Mouse (Mus musculus) liver, adult 2 months (tissue): Measurements from ENCODE around the gene Tmc2. TPM values are rescaled to one million over a fixed set of nuclear protein-coding genes. Genes with fewer than 3 reads are reported as not detected.

ENCODE experiments used
- DNase-seq: peaks from one replicate; pipeline ENCODE4 v3.0.0-alpha.2; 2011; ENCODE audit warnings: low read depth, low spot score; ENCODE audit errors: extremely low read depth
- H3K27ac ChIP-seq: fragments of 200-500 bp; replicated peaks from 2 replicates; pipeline ENCODE4 v1.5.1; 2012; ENCODE audit warnings: low read depth, mild to moderate bottlenecking, control low read depth, inconsistent platforms, low read length; ENCODE audit not compliant: insufficient read depth
- H3K27me3 ChIP-seq: fragments of 200-500 bp; 2 replicates; pipeline ENCODE4 v1.6.1; 2012; ENCODE audit warnings: mild to moderate bottlenecking, moderate library complexity, low read length, inconsistent platforms; ENCODE audit not compliant: control insufficient read depth, insufficient read depth
- H3K36me3 ChIP-seq: fragments of 200-500 bp; 2 replicates; pipeline ENCODE4 v1.6.1; 2012; ENCODE audit warnings: low read length, inconsistent platforms; ENCODE audit not compliant: control insufficient read depth, insufficient read depth
- H3K4me1 ChIP-seq: fragments of 200-500 bp; 2 replicates; pipeline ENCODE4 v1.6.1; 2011; ENCODE audit warnings: low read length; ENCODE audit not compliant: control insufficient read depth, insufficient read depth
- H3K4me3 ChIP-seq: fragments of 200-500 bp; 2 replicates; pipeline ENCODE4 v1.5.1; 2011; ENCODE audit warnings: low read depth, mild to moderate bottlenecking, control low read depth, low read length, moderate library complexity; ENCODE audit not compliant: insufficient read depth
- H3K79me2 ChIP-seq: fragments of 200-500 bp; 2 replicates; pipeline ENCODE4 v1.6.1; 2012; ENCODE audit warnings: inconsistent platforms, mild to moderate bottlenecking, low read length, moderate library complexity; ENCODE audit not compliant: control insufficient read depth, insufficient read depth
- H3K9ac ChIP-seq: fragments of 200-500 bp; 2 replicates; pipeline ENCODE4 v1.6.1; 2012; ENCODE audit warnings: low read depth, mild to moderate bottlenecking, control low read depth, inconsistent platforms, low read length
- CTCF ChIP-seq: fragments of 200-500 bp; IDR thresholded peaks from 2 replicates; pipeline ENCODE4 v1.5.1; 2011; ENCODE audit warnings: low read depth, low read length, control low read depth
- POLR2A ChIP-seq: fragments of 200-500 bp; IDR thresholded peaks from 2 replicates; pipeline ENCODE4 v1.6.1; 2011; ENCODE audit warnings: low read length, control low read depth; ENCODE audit not compliant: insufficient read depth; ENCODE audit errors: extremely low read depth
- WGBS: fragments of 180-500 bp; shearing (Covaris S2); methylation state at CpG from one replicate; pipeline ENCODE4 v1.1.7; 2018; 5-methylcytosine and 5-hydroxymethylcytosine counted together
- polyA plus RNA-seq: library from polyadenylated mRNA; depleted of rRNA; stranded (reverse); fragments of >200 nt; gene quantifications from 2 replicates; pipeline ENCODE4 v1.2.3, GENCODE M21; 2012; rRNA removed
- total RNA-seq: library from RNA; depleted of rRNA; stranded (reverse); fragments of >200 nt; gene quantifications from 2 replicates; pipeline ENCODE4 v1.2.3, GENCODE M21; 2014; rRNA removed

Gene Tmc2
- total and polyA plus RNA-seq, 2 experiments, result not detected

DNA sequence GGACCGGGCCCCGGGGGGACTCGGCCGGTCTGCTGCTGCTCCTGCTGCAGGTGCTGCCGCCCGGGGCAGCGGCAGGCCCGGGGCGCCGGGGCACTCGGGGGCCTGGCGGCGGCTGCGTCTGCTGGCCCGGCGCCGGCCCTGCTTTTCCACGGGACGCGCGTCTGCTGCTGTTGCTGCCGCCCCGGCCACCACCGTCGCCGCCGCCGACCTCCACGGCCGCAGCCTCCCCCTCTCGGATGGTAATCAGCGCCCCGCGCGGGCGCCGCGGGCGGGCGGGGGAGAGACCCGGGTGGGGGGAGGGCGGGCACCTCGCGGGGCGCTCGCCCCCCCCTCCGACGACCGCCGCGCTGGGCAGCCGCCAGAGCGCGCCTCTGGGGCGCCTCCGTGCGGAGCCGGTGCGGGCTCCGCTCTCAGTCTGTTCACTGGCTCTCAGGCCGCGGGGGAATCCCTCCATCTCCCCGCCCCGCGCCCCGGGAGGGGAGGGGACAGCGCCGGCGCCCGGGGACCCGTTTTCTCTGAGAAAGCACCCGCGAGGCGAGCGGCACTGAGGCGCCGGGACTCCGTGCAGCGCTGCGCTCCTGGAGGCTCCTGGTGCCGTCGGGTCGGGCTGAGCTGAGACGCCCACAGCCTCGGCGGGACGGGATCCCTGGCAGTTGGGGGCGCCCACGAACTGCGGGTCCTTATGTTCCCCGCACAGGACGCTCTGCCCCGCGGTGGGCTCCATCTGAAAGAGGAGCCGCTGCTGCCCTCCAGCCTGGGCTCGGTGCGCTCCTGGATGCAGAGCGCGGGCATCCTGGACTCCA lies 100.5 kb downstream of the Tmc2 start:
- peak overlapping the region; percentile 47; the same call in 1 of the 2 replicates for H3K4me3 ChIP-seq
- TF ChIP-seq CTCF, result no peak
- TF ChIP-seq POLR2A, result no peak
- DNase-seq, result no peak
- peaks cover 10% of the 10 kb centered on the region for H3K27me3 ChIP-seq
- no peaks in the 10 kb centered on the region for H3K79me2 ChIP-seq
- no peak overlapping the region for H3K27ac ChIP-seq
- 2% methylated on average over 85 of the region's 99 CpGs for WGBS
- peak overlapping the region; percentile 55 for H3K9ac ChIP-seq
- H3K4me1 ChIP-seq, result no peaks in the 10 kb centered on the region; the same call in 1 of the 2 replicates
- no peaks in the 10 kb centered on the region for H3K36me3 ChIP-seq

DNA sequence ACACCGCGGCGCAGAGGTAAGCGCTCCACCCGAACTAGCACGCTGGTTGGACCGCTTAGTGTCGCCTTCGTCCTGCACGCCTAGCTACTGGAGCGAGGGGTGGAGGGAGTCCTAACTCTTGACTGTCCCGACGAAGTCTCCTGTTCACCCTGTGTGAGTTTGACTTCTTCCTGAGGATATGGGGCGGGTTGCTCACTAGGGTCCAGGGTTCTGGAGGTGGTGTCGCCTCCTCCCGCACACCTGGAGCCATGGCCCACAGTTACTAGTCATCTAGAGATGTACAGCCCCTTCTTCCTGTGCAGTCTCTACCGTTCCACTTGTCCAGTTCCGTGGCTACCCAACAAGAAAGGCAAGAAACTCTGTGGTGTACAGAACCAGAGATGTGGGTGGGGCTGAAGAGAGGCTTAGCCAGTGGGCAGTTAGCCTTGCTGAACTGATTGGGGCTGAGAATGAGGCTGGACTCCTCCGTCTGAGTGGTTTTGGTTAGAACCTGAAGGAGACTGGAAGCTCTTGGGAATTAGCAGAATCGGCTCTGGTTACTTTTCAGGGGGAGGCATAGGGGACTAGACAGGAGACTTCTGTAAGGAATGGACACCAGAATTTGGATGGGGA lies 101.2 kb downstream of the Tmc2 start:
- Histone ChIP-seq H3K27ac (no peak overlapping the region), H3K27me3 (peaks cover 10% of the 10 kb centered on the region), H3K36me3 (no peaks in the 10 kb centered on the region), H3K4me3 (peak overlapping the region; percentile 47; the same call in 1 of the 2 replicates), H3K79me2 (no peaks in the 10 kb centered on the region), H3K9ac (no peak overlapping the region), H3K4me1 (no peaks in the 10 kb centered on the region; the same call in 1 of the 2 replicates)
- 8% methylated on average over 20 of the region's 20 CpGs for WGBS
- TF ChIP-seq POLR2A (no peak), CTCF (no peak)
- DNase-seq, result no peak

DNA sequence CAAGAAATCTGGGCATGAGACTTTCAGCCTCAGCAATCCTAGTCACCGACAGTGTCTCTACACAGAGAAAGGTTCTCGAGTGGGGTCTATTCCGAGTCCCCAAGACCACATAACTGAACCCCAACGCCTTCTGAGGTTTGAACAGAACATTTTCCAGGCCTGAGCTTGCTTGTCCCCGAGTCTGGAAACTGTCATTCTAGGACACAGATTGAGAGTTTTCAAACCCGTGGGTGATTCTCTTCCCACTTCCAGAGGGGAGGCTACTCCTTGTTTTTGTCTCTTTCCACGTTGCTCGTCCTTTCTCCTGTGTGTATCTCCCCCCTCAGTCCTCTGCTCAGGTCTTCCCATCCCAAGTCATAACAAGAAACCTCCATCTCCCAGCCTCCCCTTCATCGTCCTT lies 102.6 kb downstream of the Tmc2 start:
- Histone ChIP-seq H3K4me1 (no peaks in the 10 kb centered on the region; the same call in 1 of the 2 replicates), H3K27ac (no peak overlapping the region), H3K79me2 (no peaks in the 10 kb centered on the region), H3K27me3 (peaks cover 10% of the 10 kb centered on the region), H3K36me3 (no peaks in the 10 kb centered on the region), H3K9ac (no peak overlapping the region), H3K4me3 (no peak overlapping the region)
- WGBS, result 85% methylated on average over 9 of the region's 9 CpGs
- TF ChIP-seq POLR2A, result no peak
- no peak for DNase-seq

DNA sequence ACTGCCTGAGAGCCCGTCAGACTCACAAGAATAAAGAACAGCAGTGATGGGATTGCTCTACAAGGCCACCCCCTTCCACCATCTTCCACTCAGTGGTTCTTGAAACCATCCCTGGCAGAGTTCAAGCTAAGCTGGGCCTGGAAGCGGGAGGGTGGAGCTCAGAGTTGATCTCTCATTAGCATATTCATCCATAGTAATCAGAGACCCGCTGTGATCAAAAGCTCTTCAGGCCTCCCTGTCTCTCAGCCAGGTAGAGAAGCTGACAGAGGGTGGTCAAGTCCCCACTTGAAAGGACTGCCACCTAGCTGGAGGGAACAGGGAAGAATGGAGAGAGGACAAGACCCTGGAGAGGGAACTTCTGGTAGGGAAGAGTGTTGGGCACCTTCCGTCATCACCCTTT lies 108.0 kb downstream of the Tmc2 start:
- TF ChIP-seq CTCF (no peak), POLR2A (no peak)
- Histone ChIP-seq H3K36me3 (no peaks in the 10 kb centered on the region), H3K27me3 (no peaks in the 10 kb centered on the region), H3K4me3 (no peak overlapping the region), H3K27ac (no peak overlapping the region), H3K4me1 (no peaks in the 10 kb centered on the region), H3K9ac (no peak overlapping the region), H3K79me2 (no peaks in the 10 kb centered on the region)
- no peak for DNase-seq
- WGBS, result 77% methylated on average over 4 of the region's 4 CpGs

Other genes with a start within 250 kb of the Tmc2 start
- not detected in 2 replicates for gene Tgm3, start 182.8 kb upstream of the Tmc2 start, total RNA-seq
- 0.05 and 0.17 TPM in 2 replicates for gene Tgm3, start 182.8 kb upstream of the Tmc2 start, polyA plus RNA-seq
- gene Tgm6, start 82.8 kb upstream of the Tmc2 start, total RNA-seq, result not detected in 2 replicates
- gene Tgm6, start 82.8 kb upstream of the Tmc2 start, polyA plus RNA-seq, result not detected in 2 replicates
- 53.6 and 72.0 TPM in 2 replicates for gene Snrpb, start 15.8 kb upstream of the Tmc2 start, total RNA-seq
- 143 and 209 TPM in 2 replicates for gene Snrpb, start 15.8 kb upstream of the Tmc2 start, polyA plus RNA-seq
- 12.2 and 12.6 TPM in 2 replicates for gene Nop56, start 79.2 kb downstream of the Tmc2 start, total RNA-seq
- gene Nop56, start 79.2 kb downstream of the Tmc2 start, polyA plus RNA-seq, result 15.1 and 27.0 TPM in 2 replicates
- gene Idh3b, start 89.4 kb downstream of the Tmc2 start, total RNA-seq, result 288 and 295 TPM in 2 replicates
- gene Idh3b, start 89.4 kb downstream of the Tmc2 start, polyA plus RNA-seq, result 230 and 257 TPM in 2 replicates
- 0.07 and 0.09 TPM in 2 replicates for gene Ebf4, start 100.0 kb downstream of the Tmc2 start, total RNA-seq
- 0.19 and 0.22 TPM in 2 replicates for gene Ebf4, start 100.0 kb downstream of the Tmc2 start, polyA plus RNA-seq
- 0.46 and 0.54 TPM in 2 replicates for gene Cpxm1, start 202.4 kb downstream of the Tmc2 start, total RNA-seq
- 1.4 and 1.6 TPM in 2 replicates for gene Cpxm1, start 202.4 kb downstream of the Tmc2 start, polyA plus RNA-seq
- not detected in 2 replicates for gene Gm28372, start 210.0 kb downstream of the Tmc2 start, total RNA-seq
- not detected in 2 replicates for gene Gm28372, start 210.0 kb downstream of the Tmc2 start, polyA plus RNA-seq
- gene 1700020A23Rik, start 210.1 kb downstream of the Tmc2 start, total RNA-seq, result not detected in 2 replicates
- not detected in 2 replicates for gene 1700020A23Rik, start 210.1 kb downstream of the Tmc2 start, polyA plus RNA-seq
- gene Tmem239, start 211.3 kb downstream of the Tmc2 start, total RNA-seq, result not detected in 2 replicates
- not detected in 2 replicates for gene Tmem239, start 211.3 kb downstream of the Tmc2 start, polyA plus RNA-seq
- gene Vps16, start 229.1 kb downstream of the Tmc2 start, total RNA-seq, result 25.6 and 27.2 TPM in 2 replicates
- gene Vps16, start 229.1 kb downstream of the Tmc2 start, polyA plus RNA-seq, result 22.6 and 43.2 TPM in 2 replicates
- 6.3 and 7.2 TPM in 2 replicates for gene Pced1a, start 229.5 kb downstream of the Tmc2 start, total RNA-seq
- 23.3 and 29.0 TPM in 2 replicates for gene Pced1a, start 229.5 kb downstream of the Tmc2 start, polyA plus RNA-seq